Mouse (Mus musculus) megakaryocyte, embryonic 14.5 days (primary cell): ENCODE results near the gene Prr5l. TPM values are rescaled to one million over a fixed set of nuclear protein-coding genes. Genes with fewer than 3 reads are reported as not detected.
A peak's percentile ranks its signal among the peaks of the same experiment; 100 is the strongest.

ENCODE experiments used
- H3K27me3 ChIP-seq: replicated peaks from 2 replicates; pipeline ENCODE3; 2012; ENCODE audit warnings: inconsistent platforms
- H3K36me3 ChIP-seq: replicated peaks from 2 replicates; pipeline ENCODE3; 2012; ENCODE audit warnings: low read length, inconsistent platforms, mixed read lengths
- H3K4me1 ChIP-seq: 2 replicates; pipeline ENCODE4 v1.6.1; 2012; ENCODE audit warnings: inconsistent platforms
- H3K4me3 ChIP-seq: replicated peaks from 2 replicates; pipeline ENCODE3; 2012; ENCODE audit warnings: moderate library complexity, mild to moderate bottlenecking, inconsistent platforms
- H3K9me3 ChIP-seq: 2 replicates; pipeline ENCODE4 v1.6.1; 2012; ENCODE audit warnings: inconsistent platforms
- FLI1 ChIP-seq: IDR thresholded peaks from 2 replicates; pipeline ENCODE4 v1.6.1; 2012; ENCODE audit warnings: low read length, inconsistent platforms, mixed read lengths
- GATA1 ChIP-seq: IDR thresholded peaks from 3 replicates; pipeline ENCODE4 v1.6.1; 2012; ENCODE audit warnings: mixed read lengths, low read length, inconsistent platforms, borderline replicate concordance
- polyA plus RNA-seq: library from polyadenylated mRNA; stranded (reverse); fragments of >175 nt; gene quantifications from 2 replicates; pipeline ENCODE4 v1.2.3, GENCODE M21; 2012; ENCODE audit warnings: low replicate concordance; ENCODE audit not compliant: insufficient read depth

Prr5l gene
- polyA plus RNA-seq, 1 experiment: 44.1 TPM

DNA sequence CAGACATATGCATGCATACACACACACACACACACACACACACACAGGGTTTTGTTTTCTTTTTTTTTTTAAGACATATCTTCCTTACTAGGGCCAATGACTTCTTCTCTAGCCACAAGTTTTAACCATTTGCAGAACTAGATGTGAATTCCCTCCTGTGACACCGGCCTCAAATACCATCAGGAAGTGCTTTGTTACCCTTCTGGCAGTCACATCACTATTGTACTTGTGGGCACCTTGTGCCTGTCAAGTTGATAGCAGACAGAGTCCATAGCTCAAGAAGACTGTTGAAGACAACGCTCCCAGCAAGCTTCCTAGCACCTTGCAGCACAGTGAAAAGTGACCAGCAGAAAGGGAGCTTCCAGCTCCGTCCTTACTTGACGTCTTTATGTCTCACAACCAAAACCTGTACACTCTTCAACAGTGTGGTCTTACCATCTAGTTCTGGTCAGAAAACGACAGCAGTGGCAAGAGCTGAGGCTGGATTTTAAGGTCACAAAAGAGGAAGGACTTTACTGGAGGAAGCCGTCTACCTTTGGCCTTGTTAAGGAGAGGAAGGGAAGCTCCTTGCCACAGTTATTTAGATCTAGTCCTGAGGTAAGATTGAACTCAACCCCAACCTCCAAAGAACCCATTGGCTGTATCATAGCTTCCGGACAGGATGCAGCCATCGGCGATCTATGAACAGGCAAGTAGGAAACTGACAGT is 47.9 kb downstream of the Prr5l start:
- Histone ChIP-seq H3K36me3 (no peaks in the 10 kb centered on the region), H3K4me1 (peaks cover 24% of the 10 kb centered on the region), H3K27me3 (peaks cover 6% of the 10 kb centered on the region), H3K9me3 (no peaks in the 10 kb centered on the region), H3K4me3 (no peak overlapping the region)
- TF ChIP-seq FLI1 (no peak), GATA1 (no peak)

DNA sequence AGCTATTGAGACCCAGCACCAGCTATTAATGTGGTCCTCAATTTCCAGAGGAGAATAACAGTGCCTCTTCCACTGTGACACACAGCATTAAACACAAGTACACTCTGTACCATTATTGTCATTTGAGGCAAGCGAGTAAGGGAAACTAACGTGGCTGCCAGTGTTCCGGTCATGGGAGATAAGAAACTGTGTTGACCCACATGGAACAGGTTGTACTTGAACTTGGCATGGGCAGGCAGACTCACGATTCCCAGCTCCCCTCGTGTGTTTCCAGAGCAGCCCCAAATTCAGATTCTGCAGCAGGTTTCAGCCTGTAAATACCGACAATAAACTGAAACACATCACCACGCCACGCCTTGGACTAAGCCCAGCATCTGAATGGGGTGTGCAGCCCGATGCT is 50.5 kb downstream of the Prr5l start:
- Histone ChIP-seq H3K9me3 (no peaks in the 10 kb centered on the region), H3K4me1 (peaks cover 45% of the 10 kb centered on the region), H3K36me3 (no peaks in the 10 kb centered on the region), H3K27me3 (peaks cover 3% of the 10 kb centered on the region), H3K4me3 (no peak overlapping the region)
- TF ChIP-seq FLI1 (no peak), GATA1 (no peak)

DNA sequence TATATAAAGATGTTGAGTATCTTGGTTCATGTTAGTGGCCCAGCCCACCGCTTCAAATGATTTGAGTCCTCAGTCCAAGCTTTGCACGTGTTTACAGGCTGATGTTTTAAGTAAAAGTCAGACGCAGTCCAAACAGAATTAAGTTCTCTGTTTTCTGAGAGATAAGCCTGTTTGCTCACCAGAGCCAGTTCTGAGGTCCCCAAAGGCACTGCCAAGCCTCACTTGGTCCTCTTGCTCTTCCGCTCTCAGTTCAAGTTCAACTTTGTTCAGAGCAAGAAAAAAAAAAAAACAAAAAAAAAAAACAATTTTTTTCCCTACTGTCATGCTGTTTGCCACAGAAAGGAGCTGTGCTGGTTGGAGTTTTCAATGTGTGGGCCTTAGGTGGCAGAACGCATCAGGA is 51.0 kb downstream of the Prr5l start:
- TF ChIP-seq FLI1 (no peak), GATA1 (no peak)
- H3K36me3 ChIP-seq: no peaks in the 10 kb centered on the region
- H3K9me3 ChIP-seq: no peaks in the 10 kb centered on the region
- peaks cover 50% of the 10 kb centered on the region for H3K4me1 ChIP-seq
- peaks cover 3% of the 10 kb centered on the region for H3K27me3 ChIP-seq
- H3K4me3 ChIP-seq: no peak overlapping the region

DNA sequence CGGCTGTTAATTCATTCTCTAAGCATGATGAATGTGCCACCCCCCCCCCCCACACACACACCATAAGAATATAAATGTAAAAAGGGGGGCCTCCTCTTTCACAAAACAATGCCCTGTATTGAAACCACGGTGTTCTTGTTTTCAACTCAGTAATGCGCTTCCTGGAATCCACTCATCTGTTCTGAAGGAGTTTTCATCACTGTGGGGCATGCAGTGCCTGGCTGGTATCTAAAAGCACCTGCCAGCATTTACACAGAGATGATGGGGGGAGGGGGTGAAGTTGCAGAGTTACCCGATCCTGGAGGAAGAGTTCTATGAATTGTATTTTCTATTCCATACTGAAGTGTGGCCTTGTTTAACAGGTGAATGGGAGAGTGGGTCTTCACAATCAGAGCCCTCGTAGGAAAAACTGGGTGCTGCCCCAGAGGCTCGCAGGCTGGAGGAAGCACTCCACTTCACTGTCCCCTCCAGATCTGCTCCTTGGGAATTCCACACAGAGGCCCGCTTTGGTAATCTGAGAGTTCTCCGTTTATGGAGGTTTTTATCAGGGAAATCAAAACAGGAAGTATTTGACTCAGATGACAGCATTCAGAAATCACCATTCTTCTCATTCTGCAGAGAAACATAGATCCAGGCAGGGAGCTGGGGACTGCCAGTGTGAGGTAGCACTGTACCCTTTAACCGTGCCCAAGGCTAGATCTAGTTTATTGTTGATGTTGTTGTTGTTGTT is 52.5 kb downstream of the Prr5l start:
- Histone ChIP-seq H3K4me3 (no peak overlapping the region), H3K9me3 (no peaks in the 10 kb centered on the region), H3K27me3 (peaks cover 3% of the 10 kb centered on the region), H3K36me3 (no peaks in the 10 kb centered on the region), H3K4me1 (peaks cover 64% of the 10 kb centered on the region)
- TF ChIP-seq FLI1: no peak
- no peak for TF ChIP-seq GATA1

DNA sequence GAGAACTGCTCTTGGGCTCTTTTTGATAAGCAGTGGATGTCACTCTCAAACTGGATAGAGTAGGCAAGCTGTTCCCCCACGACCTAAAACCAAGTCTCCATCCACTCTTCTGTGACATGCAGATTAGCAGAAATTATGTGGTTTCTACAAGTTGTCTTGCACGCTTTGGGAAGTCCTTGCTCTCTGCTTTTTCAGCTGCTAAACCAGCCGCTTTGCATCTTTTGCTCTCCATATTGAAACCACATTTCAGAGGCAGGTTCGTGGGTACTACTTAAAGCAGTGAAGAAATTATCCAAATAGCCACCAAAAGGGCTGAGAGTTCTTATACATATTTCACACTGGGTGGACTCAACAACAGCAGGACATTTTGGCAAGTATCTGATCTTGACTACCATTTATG is 53.8 kb downstream of the Prr5l start:
- Histone ChIP-seq H3K4me1 (peaks cover 56% of the 10 kb centered on the region), H3K9me3 (no peaks in the 10 kb centered on the region), H3K27me3 (peaks cover 11% of the 10 kb centered on the region), H3K36me3 (no peaks in the 10 kb centered on the region), H3K4me3 (no peak overlapping the region)
- TF ChIP-seq FLI1: no peak
- TF ChIP-seq GATA1: no peak

DNA sequence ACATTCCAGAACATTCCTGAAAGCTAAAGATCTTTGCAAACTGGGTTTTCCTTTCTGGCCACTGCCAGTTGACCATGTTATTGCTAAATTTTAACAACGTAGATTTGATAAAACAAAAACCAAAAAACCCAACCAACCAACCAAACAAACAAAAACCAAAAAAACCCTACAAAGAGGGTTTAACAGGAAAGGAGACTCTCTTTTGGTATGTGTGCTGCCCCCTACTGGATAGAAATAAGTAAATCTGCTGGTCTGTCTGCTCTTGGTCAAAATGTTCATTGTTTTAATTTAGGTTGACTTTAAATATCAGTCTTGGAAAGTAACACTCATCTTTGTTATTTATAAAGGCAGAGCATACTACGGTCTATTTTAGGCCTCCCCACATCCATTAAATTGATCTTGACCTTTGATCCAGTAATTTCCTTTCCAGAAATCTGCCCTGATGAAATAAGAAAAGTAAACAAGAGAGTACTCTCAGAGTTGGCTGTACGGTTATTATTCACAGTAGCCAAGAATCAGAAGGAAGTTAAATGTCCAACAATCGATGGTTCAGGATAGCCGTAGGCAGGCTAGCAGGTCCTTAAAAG is 54.7 kb downstream of the Prr5l start:
- Histone ChIP-seq H3K4me3 (peak overlapping the region; percentile 56), H3K9me3 (no peaks in the 10 kb centered on the region), H3K4me1 (peaks cover 53% of the 10 kb centered on the region), H3K36me3 (no peaks in the 10 kb centered on the region), H3K27me3 (peaks cover 10% of the 10 kb centered on the region)
- no peak for TF ChIP-seq FLI1
- TF ChIP-seq GATA1: no peak

DNA sequence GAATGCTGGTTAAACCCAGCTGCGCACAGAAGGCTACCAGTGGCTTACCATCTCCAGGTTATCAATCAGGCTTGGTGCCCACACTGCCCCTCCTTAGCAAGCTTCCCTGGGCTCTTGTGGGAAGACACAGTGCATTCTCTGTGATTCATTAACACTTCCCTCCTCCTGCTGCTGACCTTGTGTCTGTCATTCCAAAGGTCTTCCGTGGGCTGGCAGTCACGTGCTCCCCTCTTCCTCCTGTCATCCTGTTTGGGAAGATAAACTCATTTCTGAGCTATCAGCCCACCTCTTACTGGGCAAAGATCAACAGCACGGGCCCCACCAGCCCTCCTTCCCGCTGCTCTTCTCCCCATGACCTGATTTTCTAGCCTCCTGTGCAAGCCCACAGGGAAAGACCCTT is 55.2 kb downstream of the Prr5l start:
- peaks cover 55% of the 10 kb centered on the region for H3K4me1 ChIP-seq
- H3K36me3 ChIP-seq: no peaks in the 10 kb centered on the region
- H3K27me3 ChIP-seq: peaks cover 10% of the 10 kb centered on the region
- H3K9me3 ChIP-seq: no peaks in the 10 kb centered on the region
- H3K4me3 ChIP-seq: peak overlapping the region; percentile 56
- no peak for TF ChIP-seq FLI1
- no peak for TF ChIP-seq GATA1

DNA sequence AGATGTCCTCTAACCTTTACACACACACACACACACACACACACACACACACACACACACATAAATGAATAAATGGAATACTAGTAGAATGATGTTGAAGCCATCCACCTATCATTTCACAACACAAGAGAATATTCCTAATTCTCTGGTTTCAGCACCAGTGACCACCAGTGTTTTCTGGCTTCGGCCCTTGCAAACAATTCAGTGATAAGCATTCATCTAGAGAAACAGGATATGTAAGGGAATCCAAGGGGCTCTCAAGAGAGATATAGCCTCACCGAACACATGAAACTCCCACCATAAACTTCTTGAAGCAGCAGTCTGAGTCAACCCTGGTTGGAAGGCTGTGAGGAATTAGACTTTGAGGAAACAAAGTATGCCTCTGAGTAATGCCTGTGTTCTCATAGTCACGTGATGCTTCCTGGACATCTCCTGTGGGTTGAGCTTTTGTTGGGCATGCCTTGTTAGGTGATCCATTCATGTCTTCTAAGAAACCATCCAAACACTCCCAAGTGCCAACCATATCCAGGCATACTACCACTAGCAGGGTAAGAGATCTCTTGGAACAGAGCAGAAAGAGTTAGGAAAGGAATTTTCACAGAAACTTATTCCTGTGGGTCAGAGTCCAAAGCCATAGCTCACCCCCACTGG is 55.8 kb downstream of the Prr5l start:
- H3K9me3 ChIP-seq: no peaks in the 10 kb centered on the region
- peaks cover 10% of the 10 kb centered on the region for H3K27me3 ChIP-seq
- peaks cover 55% of the 10 kb centered on the region for H3K4me1 ChIP-seq
- no peaks in the 10 kb centered on the region for H3K36me3 ChIP-seq
- TF ChIP-seq FLI1 (no peak), GATA1 (no peak)
- H3K4me3 ChIP-seq: no peak overlapping the region

DNA sequence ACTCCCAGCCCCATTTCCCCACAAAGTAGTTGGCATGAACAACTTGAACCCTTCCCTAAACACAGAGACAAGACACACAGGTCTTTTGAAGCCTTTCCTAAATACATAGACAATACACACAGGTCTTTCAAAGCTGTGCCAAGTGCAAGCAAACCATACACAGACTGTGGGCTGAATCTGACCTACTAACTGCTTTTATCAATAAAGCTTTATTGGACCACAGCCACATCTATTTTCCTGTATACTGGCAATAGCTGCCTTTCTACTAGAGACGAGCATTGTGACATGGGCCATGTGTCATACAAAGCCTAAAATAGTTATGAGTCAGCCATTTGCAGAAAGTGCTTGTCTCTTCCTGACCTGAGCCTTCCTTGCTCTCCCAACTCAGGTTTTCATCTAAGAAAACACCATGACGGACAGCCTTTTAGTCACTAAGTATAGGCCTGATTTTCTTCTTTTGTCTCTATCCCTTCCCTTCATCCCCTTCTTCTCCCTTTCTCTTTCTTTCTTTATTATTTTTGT is 56.6 kb downstream of the Prr5l start:
- TF ChIP-seq FLI1 (no peak), GATA1 (no peak)
- H3K27me3 ChIP-seq: peaks cover 10% of the 10 kb centered on the region
- no peaks in the 10 kb centered on the region for H3K9me3 ChIP-seq

More for the DNA sequence above, 56.6 kb downstream of the Prr5l start:
- no peak overlapping the region for H3K4me3 ChIP-seq
- H3K4me1 ChIP-seq: peaks cover 58% of the 10 kb centered on the region
- H3K36me3 ChIP-seq: no peaks in the 10 kb centered on the region
